Mouse (Mus musculus) cortical plate, adult 2 months (tissue): ENCODE results near the gene Slc35f5.

ENCODE experiments used
- CTCF ChIP-seq: fragments of 200-500 bp; IDR thresholded peaks from 2 replicates; pipeline ENCODE4 v1.5.1; 2011; ENCODE audit warnings: mild to moderate bottlenecking, control low read depth, low read length; ENCODE audit not compliant: insufficient read depth; ENCODE audit errors: extremely low read depth
- POLR2A ChIP-seq: fragments of 200-500 bp; IDR thresholded peaks from 2 replicates; pipeline ENCODE4 v1.6.1; 2011; ENCODE audit warnings: mild to moderate bottlenecking, low read length, control low read depth; ENCODE audit not compliant: insufficient read depth; ENCODE audit errors: extremely low read depth

DNA sequence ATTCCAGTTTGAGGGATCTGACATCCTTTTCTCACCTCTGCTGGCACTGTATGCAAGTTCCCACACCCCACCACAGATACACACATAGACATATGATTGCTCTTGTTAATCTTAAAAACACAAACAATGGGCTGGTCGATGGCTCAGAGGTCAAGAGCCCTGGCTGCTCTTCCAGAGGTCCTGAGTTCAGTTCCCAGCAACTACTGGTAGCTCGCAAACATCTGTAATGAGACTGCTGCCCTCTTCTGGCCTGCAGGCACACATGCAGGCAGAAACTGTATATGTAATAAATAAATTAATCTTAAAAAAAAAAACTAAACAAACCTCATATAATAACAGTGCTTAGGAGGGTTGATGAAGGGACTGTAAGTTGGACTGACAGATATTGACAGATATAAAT lies 13.8 kb downstream of the Slc35f5 start:
- TF ChIP-seq POLR2A, result no peak
- TF ChIP-seq CTCF, result peak; percentile 39
